Mouse (Mus musculus) midbrain, embryonic 12.5 days (tissue): ENCODE results near the gene Timp3. TPM values are rescaled to one million over a fixed set of nuclear protein-coding genes. Genes with fewer than 3 reads are reported as not detected.

Source experiments
- ATAC-seq: fragments of 200-750 bp; cut with Nextera tagmentation; 2 replicates; pipeline ENCODE4 v1.8.0; 2017; ENCODE audit warnings: low read depth, moderate TSS enrichment, moderate library complexity; ENCODE audit not compliant: low FRiP score
- H3K27ac ChIP-seq: fragments of 300-500 bp; sonication (generic); replicated peaks from 2 replicates; pipeline ENCODE4 v1.5.1; 2016; ENCODE audit warnings: mild to moderate bottlenecking
- H3K27me3 ChIP-seq: fragments of 300-500 bp; sonication (generic); 2 replicates; pipeline ENCODE4 v1.6.1; 2016; ENCODE audit warnings: mild to moderate bottlenecking
- H3K36me3 ChIP-seq: fragments of 300-500 bp; sonication (generic); 2 replicates; pipeline ENCODE4 v1.6.1; 2016
- H3K4me1 ChIP-seq: fragments of 300-500 bp; sonication (generic); 2 replicates; pipeline ENCODE4 v1.6.1; 2016
- H3K4me2 ChIP-seq: fragments of 300-500 bp; sonication (generic); replicated peaks from 2 replicates; pipeline ENCODE4 v1.6.1; 2016; ENCODE audit warnings: mild to moderate bottlenecking, moderate library complexity
- H3K4me3 ChIP-seq: fragments of 300-500 bp; sonication (generic); 2 replicates; pipeline ENCODE4 v1.5.1; 2016; ENCODE audit warnings: mild to moderate bottlenecking
- H3K9ac ChIP-seq: fragments of 300-500 bp; sonication (generic); replicated peaks from 2 replicates; pipeline ENCODE4 v1.6.1; 2016; ENCODE audit warnings: mild to moderate bottlenecking, moderate library complexity
- H3K9me3 ChIP-seq: fragments of 300-500 bp; sonication (generic); 2 replicates; pipeline ENCODE4 v1.6.1; 2016; ENCODE audit warnings: mild to moderate bottlenecking
- WGBS: fragments of 180-500 bp; shearing (Covaris S2); methylation state at CpG from one replicate; pipeline ENCODE4 v1.1.7; 2016; 5-methylcytosine and 5-hydroxymethylcytosine counted together
- polyA plus RNA-seq: library from polyadenylated mRNA; unstranded; fragments of >200 nt; fragmentation: Nextera tagmentation; extraction: Ambion mirVana; gene quantifications from 2 replicates; pipeline ENCODE4 v1.2.1, GENCODE M21; 2016

Timp3 gene
- polyA plus RNA-seq, 1 experiment from 2014 or later: 24.5 TPM

DNA sequence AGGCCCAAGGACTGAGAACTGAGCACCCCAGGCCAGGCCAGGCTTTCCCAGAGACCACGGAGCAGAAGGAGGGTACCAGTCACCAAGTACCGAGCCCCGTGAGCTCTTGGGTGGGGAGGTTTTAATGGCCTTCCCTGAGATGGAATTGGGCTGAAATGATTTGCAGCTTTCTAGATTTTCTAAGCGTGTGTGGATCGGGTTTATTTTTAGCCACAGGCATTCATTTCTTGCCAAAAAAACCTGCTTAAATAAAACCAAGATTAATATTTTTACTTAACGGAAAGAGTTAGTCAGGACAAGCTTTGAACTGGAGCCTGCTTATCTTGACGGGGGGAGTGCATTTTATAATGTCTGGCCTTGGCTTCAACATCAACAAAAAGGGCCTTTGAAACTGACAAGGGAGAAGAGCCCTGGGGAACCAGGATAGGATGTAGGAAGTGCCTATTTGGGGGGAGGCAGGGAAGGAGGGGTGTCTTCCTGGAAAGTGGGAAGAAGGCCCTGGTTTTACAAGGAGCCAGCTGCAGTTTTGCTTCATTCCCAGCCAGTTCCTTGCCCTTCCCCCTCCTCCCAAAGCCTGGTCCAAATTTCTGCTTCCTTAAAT lies 31.6 kb downstream of the Timp3 start:
- no peak overlapping the region for H3K9ac ChIP-seq
- no peak overlapping the region for H3K4me2 ChIP-seq
- no peaks in the 10 kb centered on the region for H3K27me3 ChIP-seq
- ATAC-seq: no peak
- no peaks in the 10 kb centered on the region for H3K9me3 ChIP-seq
- H3K27ac ChIP-seq: no peak overlapping the region
- peaks cover 3% of the 10 kb centered on the region; the same call in 1 of the 2 replicates for H3K4me1 ChIP-seq
- H3K36me3 ChIP-seq: no peaks in the 10 kb centered on the region
- H3K4me3 ChIP-seq: no peak overlapping the region
- 73% methylated on average over 7 of the region's 7 CpGs for WGBS

- H3K9me3 ChIP-seq: no peaks in the 10 kb centered on the region
- H3K27ac ChIP-seq: no peak overlapping the region
- 95% methylated on average over 3 of the region's 3 CpGs for WGBS
- H3K27me3 ChIP-seq: no peaks in the 10 kb centered on the region
- no peak overlapping the region for H3K9ac ChIP-seq
- H3K4me2 ChIP-seq: no peak overlapping the region
- no peak overlapping the region for H3K4me3 ChIP-seq
- no peaks in the 10 kb centered on the region for H3K36me3 ChIP-seq
- no peak for ATAC-seq
- peaks cover 3% of the 10 kb centered on the region; the same call in 1 of the 2 replicates for H3K4me1 ChIP-seq
These were observed 32.8 kb downstream of the Timp3 start for GRCm38 (mm10) chr10:86332942-86333341.

DNA sequence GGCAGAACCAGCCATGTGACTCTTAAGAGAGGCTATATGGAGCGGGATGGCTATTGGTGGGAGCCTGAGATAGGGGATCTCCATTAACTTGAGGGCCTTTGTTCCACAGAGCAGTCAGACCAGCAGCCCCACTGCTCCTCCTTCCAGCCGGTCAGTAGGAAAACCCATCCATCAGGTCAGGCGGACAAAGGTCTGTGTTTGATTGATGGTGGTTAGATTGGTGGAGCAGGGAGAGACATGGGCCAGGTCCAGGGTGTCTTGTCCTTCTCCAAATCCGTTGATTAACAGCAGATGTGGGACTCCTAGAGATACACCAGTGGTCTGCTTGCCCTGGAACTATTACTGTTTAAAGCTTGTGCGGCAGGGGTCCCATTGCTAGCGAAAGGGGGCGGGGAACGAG lies 34.4 kb downstream of the Timp3 start:
- 52% methylated on average over 8 of the region's 8 CpGs for WGBS
- Histone ChIP-seq H3K9me3 (no peaks in the 10 kb centered on the region), H3K36me3 (no peaks in the 10 kb centered on the region), H3K9ac (no peak overlapping the region), H3K4me2 (no peak overlapping the region), H3K27ac (no peak overlapping the region), H3K4me1 (peaks cover 7% of the 10 kb centered on the region; the same call in 1 of the 2 replicates), H3K27me3 (no peaks in the 10 kb centered on the region), H3K4me3 (no peak overlapping the region)
- no peak for ATAC-seq

DNA sequence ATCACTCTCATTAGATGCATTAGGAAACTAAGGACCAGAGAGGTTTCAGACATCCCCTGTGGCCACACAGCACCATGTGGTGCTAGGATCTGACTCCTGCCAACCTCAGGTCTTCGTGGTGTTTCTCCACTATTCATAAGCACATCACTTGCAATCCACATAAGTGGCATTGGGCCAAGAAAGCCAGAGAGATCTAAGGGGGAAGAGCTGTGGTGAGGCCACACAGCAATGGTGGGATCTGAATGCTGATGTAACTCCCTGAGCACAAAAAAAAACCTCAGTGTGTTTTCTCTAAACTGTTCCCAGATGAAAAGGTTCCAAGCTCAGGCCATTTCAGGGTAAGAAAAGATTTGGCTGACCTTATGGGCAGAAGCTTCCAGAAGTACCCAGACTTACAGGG lies 36.3 kb downstream of the Timp3 start:
- H3K9me3 ChIP-seq: no peaks in the 10 kb centered on the region
- 79% methylated on average over 1 of the region's 1 CpGs for WGBS
- H3K4me3 ChIP-seq: no peak overlapping the region
- H3K4me2 ChIP-seq: no peak overlapping the region
- no peak for ATAC-seq
- no peaks in the 10 kb centered on the region for H3K36me3 ChIP-seq
- H3K4me1 ChIP-seq: peaks cover 10% of the 10 kb centered on the region; the same call in 1 of the 2 replicates
- H3K9ac ChIP-seq: no peak overlapping the region
- H3K27me3 ChIP-seq: no peaks in the 10 kb centered on the region
- H3K27ac ChIP-seq: no peak overlapping the region

- Histone ChIP-seq H3K4me3 (no peak overlapping the region), H3K4me1 (peaks cover 10% of the 10 kb centered on the region; the same call in 1 of the 2 replicates), H3K27ac (no peak overlapping the region), H3K27me3 (no peaks in the 10 kb centered on the region), H3K4me2 (no peak overlapping the region), H3K9me3 (no peaks in the 10 kb centered on the region), H3K9ac (no peak overlapping the region), H3K36me3 (no peaks in the 10 kb centered on the region)
- WGBS: 12% methylated on average over 3 of the region's 3 CpGs
- ATAC-seq: no peak
These were observed 37.1 kb downstream of the Timp3 start for GRCm38 (mm10) chr10:86337239-86337638.

GRCm38 (mm10) chr10:86338121-86338715 lies 38.0 kb downstream of the Timp3 start:
- Histone ChIP-seq H3K4me3 (no peak overlapping the region), H3K4me1 (peaks cover 16% of the 10 kb centered on the region), H3K9me3 (no peaks in the 10 kb centered on the region), H3K4me2 (no peak overlapping the region), H3K36me3 (no peaks in the 10 kb centered on the region), H3K27me3 (no peaks in the 10 kb centered on the region), H3K9ac (no peak overlapping the region), H3K27ac (no peak overlapping the region)
- no peak for ATAC-seq
- WGBS: 30% methylated on average over 4 of the region's 4 CpGs

- Histone ChIP-seq H3K4me2 (no peak overlapping the region), H3K9me3 (no peaks in the 10 kb centered on the region), H3K27me3 (no peaks in the 10 kb centered on the region), H3K36me3 (no peaks in the 10 kb centered on the region), H3K4me3 (no peak overlapping the region), H3K4me1 (peaks cover 16% of the 10 kb centered on the region), H3K9ac (no peak overlapping the region), H3K27ac (no peak overlapping the region)
- 83% methylated on average over 4 of the region's 4 CpGs for WGBS
- ATAC-seq: no peak
These were observed 38.9 kb downstream of the Timp3 start for GRCm38 (mm10) chr10:86339121-86339520.

DNA sequence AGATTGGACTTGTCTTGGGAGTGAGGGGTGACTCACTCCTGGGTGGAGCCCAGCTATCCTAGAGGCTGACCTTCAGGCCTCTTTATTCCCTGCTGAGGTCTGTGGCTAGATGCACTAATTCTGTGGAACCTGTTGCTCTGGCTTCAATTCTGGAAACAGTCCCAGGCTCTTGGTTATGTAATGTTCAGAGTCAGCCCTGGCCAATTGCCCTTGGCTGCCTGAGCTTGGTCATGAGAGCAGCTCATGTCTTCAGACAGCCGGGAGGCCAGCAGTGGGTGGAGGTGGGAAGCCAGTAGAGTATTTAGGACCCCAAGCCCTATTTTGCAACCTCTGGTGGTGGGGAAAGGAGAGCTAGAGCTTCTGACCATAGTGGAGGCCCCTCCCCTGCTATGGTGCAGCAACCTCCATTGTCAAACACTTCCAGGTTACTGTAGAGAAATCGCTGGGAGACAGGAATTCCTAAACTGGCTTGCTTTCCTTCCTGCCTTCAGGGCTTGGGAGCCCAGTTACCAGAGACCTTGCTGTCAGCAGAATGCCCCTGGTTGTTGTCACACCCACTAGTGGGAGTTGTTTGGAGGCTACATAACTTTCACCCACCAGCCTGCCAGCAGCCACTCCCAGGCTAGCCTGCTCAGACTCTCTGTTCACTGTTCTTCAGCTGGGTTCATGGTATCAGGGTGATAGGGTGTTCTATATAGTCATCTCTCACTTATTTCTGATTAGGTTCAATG lies 39.6 kb downstream of the Timp3 start:
- no peaks in the 10 kb centered on the region for H3K9me3 ChIP-seq
- H3K36me3 ChIP-seq: 0 out of 2 replicates have a peak, but pooled peaks cover 5% of the 10 kb centered on the region
- H3K27me3 ChIP-seq: no peaks in the 10 kb centered on the region
- no peak overlapping the region for H3K4me3 ChIP-seq
- H3K9ac ChIP-seq: no peak overlapping the region
- H3K4me2 ChIP-seq: no peak overlapping the region
- WGBS: 82% methylated on average over 2 of the region's 2 CpGs
- ATAC-seq: no peak
- H3K4me1 ChIP-seq: peaks cover 16% of the 10 kb centered on the region
- no peak overlapping the region for H3K27ac ChIP-seq

GRCm38 (mm10) chr10:86340421-86340820 lies 40.2 kb downstream of the Timp3 start:
- 0 out of 2 replicates have a peak, but pooled peaks cover 5% of the 10 kb centered on the region for H3K36me3 ChIP-seq
- no peaks in the 10 kb centered on the region for H3K27me3 ChIP-seq
- H3K27ac ChIP-seq: no peak overlapping the region
- H3K4me3 ChIP-seq: no peak overlapping the region
- WGBS: 85% methylated on average over 7 of the region's 7 CpGs
- no peak overlapping the region for H3K9ac ChIP-seq
- no peaks in the 10 kb centered on the region for H3K9me3 ChIP-seq
- peaks cover 16% of the 10 kb centered on the region for H3K4me1 ChIP-seq
- no peak overlapping the region for H3K4me2 ChIP-seq
- ATAC-seq: no peak

DNA sequence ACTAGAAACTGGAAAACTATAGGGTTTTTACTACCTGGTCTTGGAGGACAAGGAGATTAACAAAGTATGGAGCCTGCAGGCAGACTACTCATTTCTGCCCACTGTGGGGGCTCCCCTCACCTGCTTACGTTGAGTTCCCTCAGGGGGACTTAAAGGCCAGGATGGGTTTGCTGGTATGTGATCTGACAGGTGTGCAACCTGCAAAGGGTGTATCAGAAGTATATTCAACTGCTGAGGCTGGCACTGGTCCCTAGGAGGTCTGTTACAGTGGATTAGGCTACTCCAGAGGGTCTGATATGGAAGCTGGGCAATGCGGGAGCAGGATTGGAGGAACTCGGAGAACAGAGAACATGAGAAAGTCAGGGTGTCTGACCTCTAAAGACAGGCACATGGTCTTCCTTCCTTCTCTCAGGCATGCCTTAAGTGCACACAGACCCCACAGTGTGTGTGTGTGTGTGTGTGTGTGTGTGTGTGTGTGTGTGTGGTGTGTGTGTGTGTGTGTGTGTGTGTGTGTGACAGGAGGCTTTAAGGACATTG lies 40.9 kb downstream of the Timp3 start:
- no peak for ATAC-seq
- Histone ChIP-seq H3K4me1 (peaks cover 16% of the 10 kb centered on the region), H3K9ac (no peak overlapping the region), H3K36me3 (0 out of 2 replicates have a peak, but pooled peaks cover 5% of the 10 kb centered on the region), H3K4me3 (no peak overlapping the region), H3K4me2 (no peak overlapping the region), H3K27ac (no peak overlapping the region), H3K27me3 (no peaks in the 10 kb centered on the region), H3K9me3 (no peaks in the 10 kb centered on the region)
- WGBS: 67% methylated on average over 3 of the region's 3 CpGs

DNA sequence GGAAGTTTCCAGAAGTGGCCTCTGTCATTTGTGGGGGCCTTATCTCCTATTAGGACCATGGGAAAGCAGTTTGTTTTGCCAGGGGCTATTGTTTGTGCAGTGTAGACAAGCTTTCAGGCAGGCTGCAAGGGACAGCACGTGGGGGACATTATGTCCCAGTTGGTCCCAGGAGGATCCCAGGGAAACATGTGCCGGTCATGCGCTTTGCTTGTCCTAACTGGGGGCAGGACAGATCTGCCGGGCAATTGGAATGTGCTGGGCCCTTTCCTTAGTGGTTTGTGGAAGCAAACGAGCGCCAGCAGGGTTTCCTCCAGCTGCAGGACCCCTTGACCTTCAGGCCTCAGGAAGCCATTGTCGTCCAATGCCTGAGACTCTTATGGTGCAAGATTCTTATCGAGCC lies 41.4 kb downstream of the Timp3 start:
- Histone ChIP-seq H3K4me2 (no peak overlapping the region), H3K36me3 (0 out of 2 replicates have a peak, but pooled peaks cover 5% of the 10 kb centered on the region), H3K27ac (no peak overlapping the region), H3K9me3 (no peaks in the 10 kb centered on the region), H3K27me3 (no peaks in the 10 kb centered on the region), H3K4me3 (no peak overlapping the region), H3K4me1 (peaks cover 16% of the 10 kb centered on the region), H3K9ac (no peak overlapping the region)
- ATAC-seq: no peak
- 32% methylated on average over 8 of the region's 8 CpGs for WGBS

DNA sequence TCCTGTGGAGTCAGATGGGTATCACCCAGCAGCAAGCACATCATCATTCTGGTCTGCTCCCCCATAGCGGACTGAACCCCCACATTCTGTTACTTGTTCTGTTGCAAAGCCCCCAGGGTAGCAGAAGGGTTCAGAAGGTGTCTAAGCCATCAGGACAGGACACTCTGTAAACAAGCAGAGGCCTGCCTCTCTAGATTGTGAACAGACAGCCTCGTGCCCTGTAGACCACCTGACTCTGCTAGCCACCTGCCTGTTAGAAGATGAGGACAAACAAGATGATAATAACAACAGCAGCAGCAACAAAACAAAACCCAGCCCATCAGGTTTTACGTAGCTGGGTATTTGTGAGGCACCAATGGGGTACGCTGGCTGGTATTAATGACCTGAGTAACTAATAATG lies 42.0 kb downstream of the Timp3 start:
- Histone ChIP-seq H3K36me3 (0 out of 2 replicates have a peak, but pooled peaks cover 5% of the 10 kb centered on the region), H3K9me3 (no peaks in the 10 kb centered on the region), H3K9ac (no peak overlapping the region), H3K27me3 (no peaks in the 10 kb centered on the region), H3K4me2 (no peak overlapping the region), H3K4me1 (peaks cover 16% of the 10 kb centered on the region), H3K4me3 (no peak overlapping the region), H3K27ac (no peak overlapping the region)
- ATAC-seq: no peak
- 80% methylated on average over 4 of the region's 4 CpGs for WGBS
